Mouse (Mus musculus) inflammation-experienced regulatory T-cells, adult 6 months (primary cell): Measurements from ENCODE around the gene Arhgef38. TPM values are rescaled to one million over a fixed set of nuclear protein-coding genes. Genes with fewer than 3 reads are reported as not detected.

ENCODE experiments used
- ATAC-seq: one replicate; pipeline ENCODE4 v1.8.0; 2017
- polyA plus RNA-seq, 3 experiments: library from polyadenylated mRNA; unstranded; fragments of 100-300 nt; shearing (Covaris generic); gene quantifications; one replicate each; pipeline ENCODE4 v1.2.1; 2017

Gene Arhgef38
- polyA plus RNA-seq, 3 experiments from 2014 or later = 0.08 TPM; not detected in 2

DNA sequence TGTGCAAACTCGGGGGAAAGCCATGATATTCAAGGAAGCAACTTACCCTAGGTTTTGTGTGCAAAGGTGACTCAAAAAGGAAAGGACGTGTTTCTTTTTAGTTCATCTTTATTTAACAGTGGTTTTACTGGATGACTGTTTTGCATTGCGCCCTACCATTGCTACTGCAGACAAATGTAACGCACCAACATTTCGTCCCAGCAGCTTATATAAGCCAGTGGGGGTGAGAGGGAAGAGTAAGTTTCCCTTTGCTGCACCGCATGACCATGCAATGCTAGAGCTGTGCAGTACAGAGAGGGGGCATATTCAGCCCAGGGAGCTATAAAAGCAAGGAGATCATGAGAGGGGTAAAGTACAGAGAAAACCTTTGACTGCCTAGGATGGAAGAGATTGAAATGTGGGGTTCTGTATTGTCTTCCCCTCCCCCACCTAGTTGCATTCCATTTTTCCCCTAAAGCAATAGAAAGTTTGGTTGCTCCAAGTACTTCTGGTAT, 70.8 kb downstream of the Arhgef38 start:
- ATAC-seq = no peak

DNA sequence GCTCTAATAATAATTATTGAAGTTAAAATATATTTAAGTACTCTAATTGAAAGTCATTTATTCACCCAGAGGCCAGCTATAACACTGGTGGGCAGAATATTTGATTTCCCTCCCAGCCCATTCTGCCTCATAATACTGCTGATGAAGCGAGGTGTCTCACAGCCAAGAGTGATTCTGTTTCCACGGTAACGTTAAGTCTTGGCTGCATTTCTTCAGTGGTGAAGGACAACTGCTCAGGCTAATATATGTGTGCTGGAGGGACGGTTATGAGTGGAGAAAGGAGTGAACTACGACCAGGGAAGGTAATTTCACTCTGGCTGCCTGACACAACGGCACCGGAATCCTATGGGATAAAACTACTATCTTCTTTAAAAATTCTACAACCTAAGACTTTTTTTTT, 71.6 kb downstream of the Arhgef38 start:
- ATAC-seq = no peak

DNA sequence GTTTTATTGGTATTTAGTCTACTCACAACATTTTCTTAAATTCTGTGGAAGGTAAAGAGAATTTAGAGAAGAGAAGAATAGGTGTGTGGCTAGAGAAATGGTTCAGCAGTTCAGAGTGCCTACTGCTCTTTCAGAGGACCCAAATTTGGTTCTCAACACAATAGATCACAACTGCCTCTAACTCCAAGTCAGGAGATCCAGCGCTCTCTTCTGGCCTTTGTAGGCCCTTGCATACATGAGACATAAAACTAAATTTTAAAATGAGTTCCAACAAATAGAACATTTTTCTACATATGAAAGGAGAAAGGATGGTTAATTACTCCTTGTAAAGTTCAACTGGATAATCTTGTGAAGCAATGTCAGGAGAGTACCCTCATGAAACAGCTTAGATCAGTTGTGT, 73.3 kb downstream of the Arhgef38 start:
- ATAC-seq = no peak

DNA sequence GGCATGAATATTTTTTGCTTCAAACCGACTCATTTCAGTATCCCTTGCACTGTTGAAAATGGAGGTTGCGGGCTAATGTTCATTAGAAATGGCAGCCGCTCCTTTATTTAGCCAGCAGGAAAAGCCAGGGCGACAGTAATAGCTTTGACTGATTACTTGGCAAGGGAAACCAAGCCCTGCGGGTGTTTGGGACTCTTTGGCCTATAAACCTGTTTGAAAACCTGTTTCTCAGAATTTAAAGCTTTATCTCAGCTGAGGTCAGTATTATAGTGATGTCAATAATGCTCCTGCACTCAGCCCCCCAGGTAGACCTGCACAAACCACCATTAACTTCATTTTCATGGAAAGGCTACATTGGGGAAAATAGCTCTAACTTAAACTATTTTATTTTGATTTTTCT, 76.5 kb downstream of the Arhgef38 start:
- ATAC-seq = no peak

DNA sequence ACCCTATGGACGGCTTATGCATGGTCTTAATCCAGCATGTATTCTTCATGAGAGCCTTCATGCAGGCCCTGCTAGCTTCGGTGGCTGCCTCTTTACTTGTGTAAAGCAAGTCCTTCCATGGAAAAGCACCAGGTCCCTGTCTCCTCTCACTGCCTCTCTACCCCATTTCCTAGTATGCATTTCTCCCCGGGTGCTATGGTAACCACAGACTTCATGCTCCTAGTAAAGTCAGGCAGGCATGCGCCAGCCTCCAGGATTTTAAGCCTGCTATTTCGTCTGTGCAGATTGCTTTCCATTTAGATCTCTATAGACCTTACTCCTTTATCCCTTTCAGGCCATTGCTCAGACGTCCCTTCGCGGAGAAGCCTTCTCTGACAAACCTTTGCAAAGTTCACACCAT, 80.1 kb downstream of the Arhgef38 start:
- ATAC-seq = no peak

DNA sequence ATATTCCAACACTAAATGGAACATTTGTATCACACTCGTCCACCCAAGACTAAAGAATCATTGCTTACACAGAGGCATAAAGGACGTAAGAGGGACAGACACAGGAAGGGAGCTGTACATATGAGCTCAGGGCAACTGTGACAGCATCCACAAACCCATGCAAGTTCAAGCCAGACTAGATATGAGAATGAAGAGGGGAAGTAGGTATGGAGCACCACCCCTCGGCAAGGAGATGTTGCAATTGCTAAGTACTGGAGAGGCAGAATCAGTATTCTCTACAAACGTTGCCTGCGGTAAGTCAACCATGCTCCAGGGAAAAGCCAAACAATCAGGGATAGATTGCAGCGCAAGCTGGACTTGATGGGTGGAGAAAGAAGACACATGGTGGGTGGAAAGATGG, 81.1 kb downstream of the Arhgef38 start:
- no peak for ATAC-seq

DNA sequence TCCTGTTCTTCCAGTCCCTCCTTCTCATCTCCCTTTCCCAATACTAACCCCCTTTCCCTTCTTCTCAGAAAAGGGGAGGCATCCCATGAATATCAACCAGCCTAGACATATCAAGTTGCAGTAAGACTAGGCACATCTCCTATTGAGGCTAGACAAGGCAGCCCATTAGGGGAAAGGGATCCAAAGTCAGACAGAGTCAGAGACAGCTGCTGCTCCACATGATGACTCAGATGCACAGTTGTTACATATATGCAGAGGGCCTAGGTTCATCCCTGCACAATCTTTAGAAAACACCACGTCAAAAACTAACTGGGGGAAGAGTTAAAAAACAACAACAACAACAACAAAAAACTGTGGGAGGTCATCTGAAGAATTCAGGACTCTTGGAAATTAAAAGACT, 81.9 kb downstream of the Arhgef38 start:
- no peak for ATAC-seq

DNA sequence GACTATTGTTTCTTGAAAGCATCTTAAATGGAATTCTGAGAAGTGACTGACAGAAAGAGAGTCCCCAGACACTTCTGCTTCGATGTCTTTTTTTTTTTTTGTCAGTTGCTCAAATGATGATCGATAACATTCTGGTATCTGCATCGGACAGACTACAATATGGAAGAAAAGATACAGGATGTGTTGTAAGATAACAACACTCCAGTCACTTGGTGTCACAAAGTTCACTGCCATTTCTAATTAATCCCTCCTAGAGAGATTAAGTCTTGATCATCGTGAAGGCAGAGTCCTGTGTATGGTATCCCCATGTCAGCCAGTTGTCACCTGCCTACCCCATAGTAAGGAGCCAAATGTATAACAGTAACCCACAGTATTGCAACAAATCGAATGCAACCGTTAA, 83.1 kb downstream of the Arhgef38 start:
- no peak for ATAC-seq

DNA sequence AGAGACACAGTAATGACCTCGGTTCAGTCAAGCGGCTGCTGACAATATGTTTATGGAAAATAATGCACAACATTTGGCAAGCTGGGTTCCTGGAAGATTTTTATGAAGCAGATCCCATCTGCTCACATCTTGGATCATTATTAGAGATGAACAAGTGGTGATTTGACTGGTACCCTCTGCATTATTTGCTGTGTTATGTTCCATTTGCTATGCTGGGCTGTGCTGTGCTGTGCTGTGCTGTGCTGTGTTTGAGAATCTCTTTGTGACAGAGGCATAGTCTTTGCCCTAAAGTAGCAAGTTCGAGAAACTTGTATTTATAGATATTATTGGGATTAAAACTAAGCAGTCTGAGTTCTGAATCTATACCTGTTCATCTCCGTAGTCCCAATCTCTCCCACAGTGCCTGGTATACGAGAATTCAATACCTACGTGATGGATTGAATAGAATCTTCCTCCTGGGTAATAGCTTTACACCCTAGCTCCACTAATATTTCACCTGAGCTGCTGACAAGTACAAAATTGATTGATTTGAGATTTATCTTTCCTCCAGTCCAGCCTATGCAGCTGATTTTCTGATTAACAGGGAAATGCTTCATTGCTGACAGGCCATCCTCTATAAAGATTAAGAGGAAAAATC, 90.1 kb downstream of the Arhgef38 start:
- ATAC-seq = no peak

DNA sequence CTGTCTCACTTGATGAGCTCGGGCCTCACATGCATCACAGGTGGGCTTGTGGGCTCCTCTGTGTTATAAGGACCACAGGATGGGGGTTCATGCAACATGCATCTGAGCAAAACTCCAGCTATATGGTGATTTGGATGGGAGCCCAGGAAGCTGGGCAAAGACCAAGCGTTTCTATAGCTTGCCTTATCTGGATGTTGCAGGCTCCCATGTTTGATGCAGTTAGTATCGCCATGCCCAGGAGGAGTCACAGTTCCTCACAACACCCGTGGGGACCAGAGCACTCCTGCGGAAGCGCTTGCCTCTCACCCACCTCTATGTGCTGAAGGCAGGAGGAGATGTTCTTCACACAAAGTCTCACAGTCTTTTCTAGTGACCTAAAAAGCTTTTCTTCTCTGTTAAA, 92.9 kb downstream of the Arhgef38 start:
- no peak for ATAC-seq

DNA sequence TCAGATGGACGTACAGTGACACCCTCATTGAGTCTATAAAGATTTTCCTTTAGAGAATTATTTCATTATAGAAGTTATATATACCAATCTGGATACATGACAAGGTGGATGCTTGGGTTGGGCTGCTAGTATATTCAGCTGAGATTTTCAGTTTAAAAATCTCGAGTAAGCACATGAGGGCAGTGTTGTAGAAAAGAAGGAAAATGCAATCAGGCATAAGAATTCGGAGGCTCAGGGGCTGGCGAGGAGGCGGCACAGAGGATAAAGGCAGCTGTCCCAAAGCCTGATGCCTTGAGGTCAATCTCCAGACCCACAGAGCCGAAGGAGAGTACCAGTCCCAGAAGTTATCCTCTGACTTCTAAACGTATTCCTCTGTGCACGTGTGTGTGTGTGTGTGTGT, 102.1 kb downstream of the Arhgef38 start:
- no peak for ATAC-seq

DNA sequence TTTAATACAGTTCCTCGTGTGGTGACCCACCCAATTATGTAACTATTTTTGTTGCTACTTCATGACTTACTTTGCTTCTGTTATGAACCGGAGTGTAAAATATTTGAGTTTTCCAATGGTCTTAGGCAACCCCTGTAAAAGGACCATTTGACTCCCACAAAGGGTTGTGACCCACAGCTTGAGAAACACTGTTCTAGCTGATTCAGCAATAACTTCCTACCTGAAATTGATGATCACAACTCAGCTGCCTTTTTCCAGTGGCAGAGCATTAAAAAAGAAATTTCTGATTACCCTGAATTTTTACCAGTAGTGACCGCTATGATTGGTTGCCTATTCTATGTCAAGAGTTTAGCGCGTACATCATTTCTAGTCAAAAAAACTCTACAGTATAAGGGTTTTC, 103.4 kb downstream of the Arhgef38 start:
- no peak for ATAC-seq

DNA sequence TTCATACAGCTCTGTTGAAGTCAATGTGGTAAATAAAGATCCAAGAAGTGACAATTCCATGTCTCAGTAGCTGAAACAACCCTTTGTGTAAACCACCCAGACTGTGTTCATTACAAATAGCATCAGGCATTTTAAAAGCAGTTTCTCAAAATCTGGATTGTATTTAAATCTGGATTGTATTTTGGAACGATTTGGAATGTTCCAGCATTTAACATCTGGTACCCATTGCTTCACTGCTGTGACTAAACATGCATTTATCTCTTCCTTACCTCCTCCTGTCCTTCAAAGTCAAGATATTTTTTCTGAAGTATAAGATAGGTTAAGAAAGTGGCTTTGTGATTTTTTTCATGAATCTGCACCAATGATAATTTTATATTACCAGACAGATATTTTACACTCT, 121.5 kb downstream of the Arhgef38 start:
- no peak for ATAC-seq

DNA sequence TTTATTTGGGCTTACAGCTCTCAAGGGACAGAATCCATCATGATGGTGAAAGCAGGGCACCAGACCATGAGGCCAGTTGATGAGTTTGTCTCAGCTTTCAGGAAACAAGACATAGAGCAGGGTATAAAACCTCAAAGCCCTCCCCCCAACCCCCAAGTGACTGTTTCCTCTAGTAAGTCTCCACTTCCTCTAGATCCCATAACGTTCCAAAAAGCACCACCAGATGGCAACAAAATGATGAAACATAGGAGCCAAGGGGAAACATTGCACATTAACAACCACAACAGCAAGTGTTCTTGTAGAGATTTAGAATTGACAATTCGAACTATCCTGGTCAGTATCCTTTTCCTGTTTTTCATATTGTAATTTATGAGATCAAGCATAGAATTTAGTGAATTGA, 123.0 kb downstream of the Arhgef38 start:
- ATAC-seq = no peak

DNA sequence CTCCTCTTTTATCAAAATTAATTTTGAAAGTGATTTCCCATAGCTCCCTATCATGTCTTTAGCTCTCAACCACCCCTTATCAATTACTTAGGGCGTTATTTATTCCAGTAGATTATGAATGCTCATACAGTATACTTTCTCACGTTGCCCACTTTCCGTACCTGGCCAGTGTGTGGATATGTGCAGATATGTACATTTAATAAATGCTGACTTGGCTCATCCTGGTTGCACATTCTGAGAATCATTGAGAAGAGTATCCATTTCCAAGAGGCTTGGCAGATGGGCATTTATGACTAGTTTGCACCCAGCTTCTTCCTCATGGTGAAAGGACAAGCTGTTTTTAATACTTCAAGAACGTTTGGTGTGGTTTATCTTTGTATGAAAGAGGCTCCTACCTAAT, 124.9 kb downstream of the Arhgef38 start:
- ATAC-seq = no peak

DNA sequence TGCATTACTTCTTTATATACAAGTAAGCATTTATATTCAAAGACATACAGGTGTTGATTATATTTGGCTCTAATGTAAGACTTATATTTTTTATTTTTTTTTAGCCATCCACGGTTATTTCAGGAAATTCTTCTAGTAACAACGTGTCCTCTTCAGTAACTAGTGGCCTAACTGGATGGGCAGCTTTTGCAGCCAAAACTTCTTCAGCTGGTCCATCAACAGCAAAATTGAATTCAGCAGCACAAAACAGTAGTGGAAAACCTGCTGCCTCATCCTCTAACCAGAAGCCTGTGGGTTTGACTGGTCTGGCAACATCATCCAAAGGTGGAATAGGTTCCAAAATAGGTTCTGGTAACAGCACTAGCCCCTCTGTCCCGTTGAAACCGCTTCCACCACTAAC, 126.0 kb downstream of the Arhgef38 start:
- ATAC-seq = no peak

DNA sequence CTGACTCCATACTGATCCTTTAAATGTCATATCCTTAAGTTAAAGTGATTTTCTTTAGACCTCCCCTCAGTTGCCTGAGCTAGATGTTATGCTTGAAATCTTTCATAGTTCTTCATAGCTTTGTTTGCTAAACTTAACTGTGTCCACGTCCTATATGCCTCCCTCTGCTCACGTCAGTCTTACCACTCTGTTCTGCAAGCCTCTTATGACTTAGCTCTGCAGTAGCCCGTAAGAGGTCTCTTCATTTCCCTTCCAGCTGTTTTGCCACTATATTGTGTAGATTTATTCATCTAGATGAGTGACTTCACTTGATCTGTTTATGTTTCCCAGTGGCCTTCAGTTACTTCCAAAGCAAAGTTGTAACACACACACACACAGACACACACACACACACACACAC, 130.3 kb downstream of the Arhgef38 start:
- no peak for ATAC-seq

DNA sequence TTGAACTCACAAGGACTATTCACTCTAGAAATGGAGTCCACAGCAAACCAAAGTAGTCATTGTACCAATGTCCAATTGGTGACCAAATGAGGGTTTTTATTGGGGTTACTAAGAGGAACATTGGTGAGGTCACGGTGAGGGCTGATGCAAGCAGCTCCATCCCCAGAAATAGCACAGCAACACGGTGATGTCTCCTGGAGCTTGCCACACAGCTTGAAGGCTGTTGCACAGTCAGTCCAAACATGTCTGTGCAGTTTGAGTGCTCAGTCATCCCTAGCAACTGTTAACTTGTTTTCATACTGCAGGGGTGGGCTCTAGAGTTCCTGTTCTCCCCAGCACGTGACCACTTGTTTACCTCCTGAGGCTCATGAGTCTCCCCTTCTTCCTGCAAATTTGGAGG, 131.0 kb downstream of the Arhgef38 start:
- ATAC-seq = no peak

DNA sequence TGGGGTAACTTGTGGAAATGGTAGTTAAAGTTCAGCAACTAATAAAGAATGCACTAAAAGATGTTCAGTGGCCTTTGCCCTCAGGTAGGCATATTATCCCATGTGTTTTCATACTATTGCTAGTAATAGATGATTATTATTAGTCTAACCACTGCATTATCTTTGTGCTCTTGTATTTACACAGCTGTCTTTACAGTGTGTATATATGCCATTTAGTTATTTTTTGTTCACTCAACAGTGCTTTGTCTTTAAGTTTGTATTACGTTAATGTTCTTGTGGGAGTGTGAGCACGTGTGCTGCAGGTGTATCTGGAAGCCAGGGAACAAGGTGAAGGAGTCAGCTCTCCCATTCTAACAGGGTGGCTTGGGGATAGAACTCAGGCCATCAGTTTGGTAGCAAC, 135.8 kb downstream of the Arhgef38 start:
- no peak for ATAC-seq

DNA sequence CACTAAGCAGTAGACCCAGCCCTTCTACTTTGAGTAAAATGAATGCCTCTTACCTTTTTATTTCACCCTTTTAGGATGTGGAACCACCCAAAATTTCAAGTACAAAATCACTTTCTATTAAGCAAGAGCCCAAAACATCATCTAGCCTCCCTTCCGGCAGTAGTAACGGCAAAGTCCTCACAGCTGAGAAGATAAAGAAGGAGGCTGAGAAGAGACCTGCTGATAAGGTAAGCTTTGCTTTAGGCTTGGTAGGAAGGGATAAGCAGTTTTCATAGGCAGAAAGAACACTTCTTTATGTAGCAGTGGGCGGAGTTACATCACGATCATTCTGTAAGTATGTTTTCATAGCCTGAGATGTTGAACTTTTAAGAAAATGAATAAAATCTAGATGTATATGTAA, 136.4 kb downstream of the Arhgef38 start:
- ATAC-seq = no peak

DNA sequence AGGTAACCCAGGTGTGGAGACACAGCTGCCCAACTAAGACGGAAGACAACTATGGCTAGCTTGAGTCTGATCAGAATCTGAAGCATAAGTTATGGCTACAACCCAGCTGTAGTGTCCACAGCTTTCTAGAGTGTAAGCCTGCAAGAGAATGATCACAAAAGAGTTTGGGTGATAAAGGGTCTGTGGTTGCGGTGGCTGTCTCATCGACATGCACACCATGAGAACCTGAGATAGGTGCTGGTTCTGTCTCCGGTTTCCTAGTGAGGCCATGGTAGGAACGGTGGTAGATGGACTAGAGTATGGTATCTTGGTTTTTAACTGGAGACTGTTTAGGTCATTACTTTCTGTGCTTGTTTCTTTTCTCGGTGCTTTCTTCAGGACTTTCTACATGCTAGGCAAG, 136.8 kb downstream of the Arhgef38 start:
- no peak for ATAC-seq

DNA sequence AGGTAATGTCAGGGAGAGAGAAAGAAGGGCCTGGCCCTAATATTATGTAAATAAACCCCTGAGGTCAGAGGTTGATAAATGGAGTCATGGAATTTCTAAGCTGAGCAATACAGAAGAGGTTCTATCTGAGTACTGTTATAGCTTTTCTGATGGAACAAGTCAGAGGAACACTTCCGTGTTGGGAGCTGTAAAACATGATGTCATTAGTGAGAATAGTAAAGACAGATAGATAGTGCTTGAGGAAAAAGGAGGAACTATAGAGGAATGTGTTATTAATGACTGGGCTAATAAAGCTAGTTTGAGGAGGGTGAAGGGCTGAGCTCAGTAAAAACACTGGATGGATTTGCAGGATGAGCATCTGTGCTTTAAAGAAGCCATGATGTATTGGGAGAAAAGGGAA, 140.4 kb downstream of the Arhgef38 start:
- ATAC-seq = no peak

DNA sequence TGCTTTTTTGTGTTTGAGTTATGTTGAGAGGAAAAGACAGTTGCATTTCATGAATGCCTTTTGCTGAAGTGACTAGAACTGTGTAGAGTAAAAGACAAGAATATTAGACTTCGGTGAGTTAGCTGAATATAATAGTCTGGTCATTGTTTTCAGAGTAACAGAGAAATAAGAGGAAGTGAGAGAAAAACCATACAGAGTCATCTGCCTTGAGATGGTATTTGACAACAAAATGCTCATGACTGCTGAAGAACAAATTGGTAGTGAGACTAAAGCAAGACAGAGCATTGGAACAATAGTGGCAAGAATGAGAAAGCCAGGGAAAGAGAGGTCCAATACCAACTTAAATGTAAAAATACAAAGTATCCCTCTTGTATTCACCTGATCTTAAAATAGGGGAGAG, 141.8 kb downstream of the Arhgef38 start:
- no peak for ATAC-seq

DNA sequence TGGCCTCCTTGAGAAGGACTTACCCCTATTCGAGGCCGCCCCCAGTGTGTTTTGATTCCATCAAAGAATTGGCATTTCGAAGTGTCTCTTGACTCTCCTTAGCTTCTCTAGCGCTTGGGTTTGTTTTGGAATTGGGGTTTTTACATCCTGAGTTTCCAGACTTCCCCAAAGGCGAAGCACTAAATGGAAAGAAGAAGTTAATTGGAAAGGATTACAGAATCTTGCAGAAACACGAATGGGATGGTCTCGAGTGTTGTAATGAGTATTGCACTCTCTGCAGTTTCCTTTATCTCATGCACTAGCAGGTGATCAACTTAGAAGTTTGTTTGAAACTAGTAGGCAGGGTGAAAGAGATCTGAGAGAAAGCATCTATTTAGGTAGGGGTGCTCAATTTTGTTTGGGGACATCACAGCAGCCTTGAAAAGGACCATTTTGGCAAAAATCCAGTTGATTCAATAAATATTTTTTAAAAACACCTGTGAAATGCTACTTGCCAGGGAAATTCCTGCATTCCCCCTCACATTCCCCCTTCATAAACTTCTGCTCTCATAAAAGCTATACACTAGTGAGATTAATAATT, 142.4 kb downstream of the Arhgef38 start:
- ATAC-seq = no peak

DNA sequence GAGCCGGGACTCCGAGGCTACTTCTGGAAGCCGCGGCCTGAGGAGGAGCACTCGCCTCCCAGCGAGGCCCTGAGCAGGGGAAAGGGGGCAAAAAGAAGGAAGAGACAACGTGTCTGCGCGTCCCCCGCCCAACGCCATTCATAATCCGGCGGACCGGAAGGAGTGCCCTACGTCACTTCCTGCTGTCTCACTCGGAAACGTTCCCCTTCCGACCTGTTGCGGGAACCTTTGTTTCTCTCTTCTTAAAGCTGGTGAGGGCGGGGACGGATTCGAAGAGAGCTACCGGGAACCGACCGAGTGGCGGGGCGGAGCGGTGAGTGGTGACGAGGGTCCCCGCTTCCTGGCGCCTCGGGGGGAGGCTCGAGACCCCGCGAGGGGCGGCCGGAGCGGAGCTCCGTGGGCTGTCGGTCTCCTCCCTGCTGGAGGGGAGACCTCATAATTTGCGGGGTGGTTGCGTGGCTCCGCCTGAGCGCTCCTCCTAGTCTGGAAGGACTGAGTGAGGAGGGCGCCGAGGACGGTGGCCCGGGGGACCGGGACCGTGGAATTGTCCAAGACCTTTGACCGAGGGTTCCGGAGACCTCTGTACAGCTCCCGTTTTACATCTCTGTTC, 143.0 kb downstream of the Arhgef38 start, which contains the start of the genes Ints12 and Gstcd:
TSS of gene Ints12 (plus strand) at position 177 of the 610 bp plus-strand sequence.
TSS of gene Gstcd (minus strand) at position 370 of the 610 bp plus-strand sequence.
- ATAC-seq = peak; percentile 90
